Mouse (Mus musculus) midbrain, embryonic 16.5 days (tissue): ENCODE measurements around the gene Mroh8. TPM values are rescaled to one million over a fixed set of nuclear protein-coding genes. Genes with fewer than 3 reads are reported as not detected.
A peak's percentile ranks its signal among the peaks of the same experiment; 100 is the strongest.

Experiments used
- ATAC-seq: fragments of 200-750 bp; cut with Nextera tagmentation; 2 replicates; pipeline ENCODE4 v1.8.0; 2017; ENCODE audit warnings: moderate TSS enrichment
- H3K27ac ChIP-seq: fragments of 300-500 bp; sonication (generic); 2 replicates; pipeline ENCODE4 v1.5.1; 2014; ENCODE audit warnings: mild to moderate bottlenecking, low read length, mixed read lengths
- H3K27me3 ChIP-seq: fragments of 300-500 bp; sonication (generic); 2 replicates; pipeline ENCODE4 v1.6.1; 2014; ENCODE audit warnings: low read depth, low read length, mixed read lengths; ENCODE audit not compliant: control insufficient read depth, insufficient read depth
- H3K36me3 ChIP-seq: fragments of 300-500 bp; sonication (generic); 2 replicates; pipeline ENCODE4 v1.6.1; 2014; ENCODE audit warnings: mild to moderate bottlenecking, low read length, moderate library complexity, mixed read lengths; ENCODE audit not compliant: control insufficient read depth, insufficient read depth
- H3K4me1 ChIP-seq: fragments of 300-500 bp; sonication (generic); 2 replicates; pipeline ENCODE4 v1.6.1; 2014; ENCODE audit warnings: mild to moderate bottlenecking, low read length, mixed read lengths; ENCODE audit not compliant: control insufficient read depth, insufficient read depth
- H3K4me2 ChIP-seq: fragments of 300-500 bp; sonication (generic); 2 replicates; pipeline ENCODE4 v1.6.1; 2014; ENCODE audit warnings: mild to moderate bottlenecking, low read length, mixed read lengths
- H3K4me3 ChIP-seq: fragments of 300-500 bp; sonication (generic); 2 replicates; pipeline ENCODE4 v1.5.1; 2014; ENCODE audit warnings: low read depth, mild to moderate bottlenecking, low read length, moderate library complexity, mixed read lengths
- H3K9ac ChIP-seq: fragments of 300-500 bp; sonication (generic); 2 replicates; pipeline ENCODE4 v1.6.1; 2014; ENCODE audit warnings: low read depth, low read length, mixed read lengths
- H3K9me3 ChIP-seq: fragments of 300-500 bp; sonication (generic); replicated peaks from 2 replicates; pipeline ENCODE4 v1.6.1; 2014; ENCODE audit warnings: mild to moderate bottlenecking, low read length, mixed read lengths; ENCODE audit not compliant: control insufficient read depth, poor library complexity, severe bottlenecking
- WGBS: fragments of 180-500 bp; shearing (Covaris S2); extraction: QIAGEN DNeasy Blood & Tissue Kit; methylation state at CpG from one replicate; pipeline ENCODE4 v1.1.7; 2014; 5-methylcytosine and 5-hydroxymethylcytosine counted together
- polyA plus RNA-seq: library from polyadenylated mRNA; unstranded; fragments of >200 nt; fragmentation: Nextera tagmentation; extraction: Ambion mirVana; gene quantifications from 2 replicates; pipeline ENCODE4 v1.2.1, GENCODE M21; 2015

Mroh8 gene
- polyA plus RNA-seq, 1 experiment from 2014 or later, result 0.54 TPM

GRCm38 (mm10) chr2:157303096-157303495 lies 23.7 kb upstream of the Mroh8 start:
- 0 out of 2 replicates have a peak, but pooled peaks cover 2% of the 10 kb centered on the region for H3K4me1 ChIP-seq
- no peak overlapping the region for H3K9ac ChIP-seq
- no peaks in the 10 kb centered on the region for H3K27me3 ChIP-seq
- no peak overlapping the region for H3K27ac ChIP-seq
- ATAC-seq, result no peak
- H3K9me3 ChIP-seq, result no peaks in the 10 kb centered on the region
- no peak overlapping the region for H3K4me2 ChIP-seq
- 49% methylated on average over 9 of the region's 9 CpGs for WGBS
- peaks cover 37% of the 10 kb centered on the region for H3K36me3 ChIP-seq
- H3K4me3 ChIP-seq, result no peak overlapping the region

DNA sequence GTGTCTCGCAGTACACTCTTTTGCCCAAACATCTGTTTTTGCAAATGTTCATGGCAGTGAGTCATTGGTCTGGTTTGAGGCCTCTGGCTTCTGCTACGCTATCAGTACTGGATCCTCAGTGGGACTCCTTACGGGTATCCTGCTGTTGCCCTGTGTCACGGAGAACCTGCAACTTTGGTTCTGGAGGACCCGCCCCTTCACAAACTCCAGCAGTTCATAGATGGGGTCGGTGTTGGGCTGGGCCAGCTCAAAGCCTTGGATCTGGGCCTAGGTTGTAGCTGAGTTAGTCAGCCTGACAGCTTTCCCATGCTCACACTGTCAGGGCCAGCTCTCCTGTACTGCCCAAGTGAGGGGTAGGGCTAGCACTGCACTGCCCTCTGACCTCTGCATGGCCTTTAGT lies 20.7 kb upstream of the Mroh8 start:
- Histone ChIP-seq H3K36me3 (peaks cover 45% of the 10 kb centered on the region), H3K4me2 (no peak overlapping the region), H3K27me3 (no peaks in the 10 kb centered on the region), H3K9me3 (no peaks in the 10 kb centered on the region), H3K4me1 (peaks cover 2% of the 10 kb centered on the region; the same call in 1 of the 2 replicates), H3K4me3 (no peak overlapping the region), H3K9ac (no peak overlapping the region), H3K27ac (no peak overlapping the region)
- WGBS, result 96% methylated on average over 6 of the region's 6 CpGs
- ATAC-seq, result no peak

- no peaks in the 10 kb centered on the region; the same call in 1 of the 2 replicates for H3K4me1 ChIP-seq
- no peak overlapping the region for H3K4me2 ChIP-seq
- 69% methylated on average over 7 of the region's 7 CpGs for WGBS
- H3K9me3 ChIP-seq, result no peaks in the 10 kb centered on the region
- H3K27me3 ChIP-seq, result no peaks in the 10 kb centered on the region
- no peak overlapping the region for H3K4me3 ChIP-seq
- no peak for ATAC-seq
- H3K27ac ChIP-seq, result no peak overlapping the region
- H3K9ac ChIP-seq, result 0 out of 2 replicates have a peak overlapping the region, but pooled peaks have one; percentile 10
- H3K36me3 ChIP-seq, result peaks cover 42% of the 10 kb centered on the region
Observed at GRCm38 (mm10) chr2:157296105-157296689, 16.8 kb upstream of the Mroh8 start.

DNA sequence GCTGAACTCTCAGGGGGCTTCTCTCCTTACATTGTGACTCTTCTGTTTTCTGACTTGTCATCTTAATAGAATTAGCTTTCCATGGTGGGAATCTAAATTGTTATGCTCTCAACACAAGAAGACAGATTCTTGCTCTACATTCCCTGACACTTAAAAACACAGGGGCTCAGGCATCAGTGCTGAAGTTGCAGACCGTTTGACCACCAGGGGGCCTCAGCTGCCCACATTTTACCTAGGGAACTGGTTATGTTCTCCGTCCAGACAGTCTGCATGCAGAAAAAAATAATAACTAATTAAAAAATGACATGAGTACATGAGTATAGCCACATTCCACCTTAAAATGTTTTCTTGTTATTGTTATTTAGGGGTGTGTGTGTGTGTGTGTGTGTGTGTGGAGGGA lies 12.7 kb upstream of the Mroh8 start:
- no peak overlapping the region for H3K4me3 ChIP-seq
- H3K9ac ChIP-seq, result no peak overlapping the region
- H3K36me3 ChIP-seq, result peaks cover 27% of the 10 kb centered on the region
- no peaks in the 10 kb centered on the region for H3K9me3 ChIP-seq
- 11% methylated on average over 2 of the region's 2 CpGs for WGBS
- ATAC-seq, result no peak
- no peaks in the 10 kb centered on the region; the same call in 1 of the 2 replicates for H3K4me1 ChIP-seq
- no peak overlapping the region for H3K27ac ChIP-seq
- H3K4me2 ChIP-seq, result no peak overlapping the region
- H3K27me3 ChIP-seq, result no peaks in the 10 kb centered on the region

GRCm38 (mm10) chr2:157288996-157289395 lies 9.6 kb upstream of the Mroh8 start:
- 87% methylated on average over 5 of the region's 5 CpGs for WGBS
- no peak for ATAC-seq
- no peak overlapping the region for H3K4me2 ChIP-seq

DNA sequence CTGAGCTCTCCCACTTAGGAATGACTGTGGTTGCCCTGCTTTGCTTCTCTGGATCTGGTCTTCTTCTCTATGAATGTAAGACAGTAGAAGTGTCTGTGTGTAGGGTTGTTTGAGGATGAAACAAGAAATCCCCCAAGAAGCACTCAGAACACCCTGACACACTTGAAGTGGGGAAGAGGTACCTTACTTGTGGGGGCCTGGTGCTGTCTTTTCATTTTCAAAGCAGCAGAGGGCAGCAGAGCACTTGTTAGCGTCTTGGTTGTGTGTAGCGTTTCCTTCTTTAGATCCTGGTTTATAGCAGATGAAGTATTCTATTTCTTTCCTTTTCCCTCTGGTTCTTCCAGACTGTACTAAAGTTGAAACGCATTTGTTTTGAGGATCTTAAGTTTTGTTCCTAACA lies 8.2 kb upstream of the Mroh8 start:
- no peak overlapping the region for H3K4me3 ChIP-seq
- WGBS, result 22% methylated on average over 3 of the region's 3 CpGs
- peaks cover 21% of the 10 kb centered on the region for H3K36me3 ChIP-seq

More at GRCm38 (mm10) chr2:157288996-157289395, 9.6 kb upstream of the Mroh8 start:
- Histone ChIP-seq H3K4me3 (no peak overlapping the region), H3K27ac (no peak overlapping the region), H3K9ac (no peak overlapping the region), H3K9me3 (no peaks in the 10 kb centered on the region), H3K4me1 (no peaks in the 10 kb centered on the region), H3K27me3 (no peaks in the 10 kb centered on the region), H3K36me3 (peaks cover 23% of the 10 kb centered on the region)

DNA sequence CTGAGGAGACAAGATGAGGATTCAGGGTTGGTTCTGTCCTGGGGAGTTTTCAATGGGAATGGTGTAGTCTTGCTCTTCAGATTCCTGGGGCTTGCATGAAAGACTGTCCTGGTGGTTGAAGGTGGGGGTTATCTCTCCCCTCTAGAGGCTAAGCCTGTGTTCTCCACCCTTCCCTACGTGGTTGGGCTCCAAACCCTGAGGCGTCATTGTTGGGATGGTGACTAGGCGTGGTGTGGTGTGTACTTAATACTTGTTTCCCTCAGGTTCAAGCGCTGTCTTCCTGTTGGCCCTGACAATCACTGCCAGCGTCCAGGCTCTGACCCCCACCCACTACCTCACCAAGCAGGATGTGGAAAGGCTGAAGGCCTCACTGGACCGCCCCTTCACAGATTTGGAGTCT lies 4.0 kb upstream of the Mroh8 start:
- Histone ChIP-seq H3K4me2 (no peak overlapping the region), H3K9me3 (no peaks in the 10 kb centered on the region), H3K9ac (no peak overlapping the region), H3K36me3 (0 out of 2 replicates have a peak, but pooled peaks cover 4% of the 10 kb centered on the region), H3K27me3 (no peaks in the 10 kb centered on the region), H3K27ac (no peak overlapping the region), H3K4me3 (no peak overlapping the region), H3K4me1 (peaks cover 17% of the 10 kb centered on the region)
- no peak for ATAC-seq
- WGBS, result 95% methylated on average over 6 of the region's 6 CpGs

More for the DNA sequence above, 8.2 kb upstream of the Mroh8 start:
- H3K4me1 ChIP-seq, result no peaks in the 10 kb centered on the region
- H3K9ac ChIP-seq, result no peak overlapping the region
- no peaks in the 10 kb centered on the region for H3K27me3 ChIP-seq
- no peak overlapping the region for H3K4me2 ChIP-seq
- H3K9me3 ChIP-seq, result no peaks in the 10 kb centered on the region
- ATAC-seq, result no peak
- H3K27ac ChIP-seq, result no peak overlapping the region

DNA sequence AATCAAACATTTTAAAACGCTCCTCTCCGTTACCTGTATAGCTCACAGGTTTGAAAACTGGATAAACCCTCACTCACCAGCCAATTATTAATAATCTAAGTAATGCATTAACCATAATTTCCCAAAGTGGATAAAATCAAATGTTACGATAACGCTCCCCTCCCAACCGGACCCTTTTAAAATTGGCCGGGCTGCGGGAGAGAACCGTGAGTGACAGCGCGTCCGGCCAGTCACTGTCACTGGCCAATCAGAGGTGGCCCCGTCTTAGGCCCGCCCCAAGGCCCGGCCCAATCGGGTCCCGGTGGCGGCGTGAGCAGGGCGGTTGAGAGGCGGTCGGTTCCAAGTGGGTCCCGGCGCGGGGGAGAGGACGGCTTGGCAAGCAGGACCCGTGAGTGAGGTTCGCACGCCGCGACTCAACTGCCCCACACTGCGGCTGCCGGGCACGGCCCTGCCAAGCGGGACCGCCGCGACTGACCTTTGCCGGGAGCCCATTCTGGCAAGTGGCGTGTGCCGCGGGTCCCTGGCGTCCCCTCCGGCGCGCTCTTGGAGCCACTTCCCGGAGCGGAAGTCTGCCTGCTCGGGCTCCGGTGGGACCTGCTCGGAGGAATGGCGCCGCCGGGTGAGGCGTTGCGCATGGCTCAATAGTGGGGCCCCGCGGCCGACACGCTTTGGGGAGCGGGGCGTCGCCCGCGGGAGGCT lies 483 bp downstream of the Mroh8 start, which contains the start of gene Rpn2:
Gene Rpn2 (plus strand): TSS at position 301 of the 699 bp plus-strand sequence.
- peak within 1 kb of the TSS; percentile 82 for H3K4me2 ChIP-seq
- peak; percentile 100 for ATAC-seq
- WGBS, result under 1% methylated on average over 63 of the region's 64 CpGs
- H3K9ac ChIP-seq, result peak within 1 kb of the TSS; percentile 97
- peak within 1 kb of the TSS; percentile 96 for H3K27ac ChIP-seq
- H3K36me3 ChIP-seq, result no peaks in the 10 kb centered on the region
- H3K27me3 ChIP-seq, result no peaks in the 10 kb centered on the region
- H3K4me1 ChIP-seq, result peaks cover 19% of the 10 kb centered on the region
- H3K9me3 ChIP-seq, result no peaks in the 10 kb centered on the region
- peak within 1 kb of the TSS; percentile 98 for H3K4me3 ChIP-seq

- Histone ChIP-seq H3K9me3 (no peaks in the 10 kb centered on the region), H3K4me2 (no peak overlapping the region), H3K27me3 (no peaks in the 10 kb centered on the region), H3K27ac (no peak overlapping the region), H3K36me3 (no peaks in the 10 kb centered on the region), H3K9ac (no peak overlapping the region), H3K4me1 (no peaks in the 10 kb centered on the region), H3K4me3 (no peak overlapping the region)
- 84% methylated on average over 6 of the region's 6 CpGs for WGBS
- ATAC-seq, result no peak
Observed at GRCm38 (mm10) chr2:157263832-157264231, 15.5 kb downstream of the Mroh8 start.
